Mouse (Mus musculus) thymus, postnatal 10 days (tissue): ENCODE data around the gene Gm9887.

Experiments
- DNase-seq, 2 experiments: peaks; one replicate each; pipeline ENCODE4 v3.0.0; 2021; ENCODE audit warnings: low spot score in 2 of 2

The Gm9887 gene

DNA sequence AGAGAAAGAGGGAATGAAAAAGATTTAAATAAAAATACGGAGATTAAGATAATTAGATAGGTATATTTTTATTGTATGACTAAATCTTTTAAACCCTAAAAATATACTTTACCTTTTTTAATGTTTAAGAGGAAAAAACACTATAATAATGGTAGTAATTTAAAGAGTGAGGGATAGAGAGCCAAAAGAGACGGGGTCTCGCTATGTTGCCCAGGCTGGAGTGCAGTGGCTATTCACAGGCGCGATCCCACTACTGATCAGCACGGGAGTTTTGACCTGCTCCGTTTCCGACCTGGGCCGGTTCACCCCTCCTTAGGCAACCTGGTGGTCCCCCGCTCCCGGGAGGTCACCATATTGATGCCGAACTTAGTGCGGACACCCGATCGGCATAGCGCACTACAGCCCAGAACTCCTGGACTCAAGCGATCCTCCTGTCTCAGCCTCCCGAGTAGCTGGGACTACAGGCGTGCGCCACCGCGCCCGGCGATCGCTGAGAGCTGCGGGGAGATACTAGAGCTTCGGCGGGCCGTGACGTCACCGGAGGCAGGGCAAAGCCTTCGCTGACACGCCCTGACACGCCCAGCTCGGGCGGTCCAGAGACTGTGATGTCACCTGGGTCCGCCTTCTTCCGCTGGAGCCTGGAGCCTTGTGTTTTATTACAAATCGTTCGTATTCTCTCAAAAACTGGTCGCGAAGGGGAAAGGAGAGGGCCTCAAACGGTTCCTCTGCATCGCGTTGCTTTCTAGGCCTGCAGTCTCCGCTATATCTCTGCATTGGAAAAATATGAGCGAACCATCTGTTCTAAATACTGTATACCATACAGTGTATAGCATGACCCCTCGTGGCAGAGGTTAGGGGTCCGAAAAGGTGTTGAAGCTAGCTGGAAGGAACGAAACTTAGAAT, 11.0 kb downstream of the Gm9887 start:
- DNase-seq: peak; percentile 99 to 100

DNA sequence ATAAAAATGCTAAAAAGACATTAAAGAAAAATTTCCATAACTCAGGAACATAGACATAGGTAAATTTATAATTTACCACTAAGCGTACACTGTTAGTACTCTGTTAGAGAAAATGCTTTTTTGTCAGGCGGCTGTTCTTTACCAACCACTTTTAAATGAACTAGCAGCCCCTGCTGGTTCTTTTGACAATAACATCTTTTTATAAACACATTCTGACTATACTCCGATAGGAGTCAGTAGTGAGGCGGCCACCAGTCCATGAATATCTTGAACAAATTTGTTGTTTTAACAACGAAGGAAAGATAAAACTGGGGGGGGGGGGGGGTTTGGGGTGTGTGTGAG, 11.6 kb downstream of the Gm9887 start:
- DNase-seq: peak; percentile 16 to 61

DNA sequence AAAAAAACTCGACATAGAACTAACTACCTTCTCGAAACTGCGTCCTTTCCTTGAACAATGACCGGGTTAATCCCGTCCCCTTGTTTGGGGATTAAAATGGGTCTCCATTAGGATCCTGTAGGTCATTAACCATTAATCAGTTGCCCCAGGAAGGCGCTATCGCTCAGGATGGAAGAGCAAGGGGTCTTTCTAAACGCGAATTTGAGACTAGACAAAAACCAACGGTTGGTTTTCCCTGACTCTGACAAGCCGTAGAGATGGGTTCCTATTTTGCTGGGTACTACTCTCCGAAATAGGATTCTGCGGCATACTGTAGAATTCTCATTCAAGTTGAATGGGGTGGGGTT, 15.0 kb downstream of the Gm9887 start:
- DNase-seq: no peak

DNA sequence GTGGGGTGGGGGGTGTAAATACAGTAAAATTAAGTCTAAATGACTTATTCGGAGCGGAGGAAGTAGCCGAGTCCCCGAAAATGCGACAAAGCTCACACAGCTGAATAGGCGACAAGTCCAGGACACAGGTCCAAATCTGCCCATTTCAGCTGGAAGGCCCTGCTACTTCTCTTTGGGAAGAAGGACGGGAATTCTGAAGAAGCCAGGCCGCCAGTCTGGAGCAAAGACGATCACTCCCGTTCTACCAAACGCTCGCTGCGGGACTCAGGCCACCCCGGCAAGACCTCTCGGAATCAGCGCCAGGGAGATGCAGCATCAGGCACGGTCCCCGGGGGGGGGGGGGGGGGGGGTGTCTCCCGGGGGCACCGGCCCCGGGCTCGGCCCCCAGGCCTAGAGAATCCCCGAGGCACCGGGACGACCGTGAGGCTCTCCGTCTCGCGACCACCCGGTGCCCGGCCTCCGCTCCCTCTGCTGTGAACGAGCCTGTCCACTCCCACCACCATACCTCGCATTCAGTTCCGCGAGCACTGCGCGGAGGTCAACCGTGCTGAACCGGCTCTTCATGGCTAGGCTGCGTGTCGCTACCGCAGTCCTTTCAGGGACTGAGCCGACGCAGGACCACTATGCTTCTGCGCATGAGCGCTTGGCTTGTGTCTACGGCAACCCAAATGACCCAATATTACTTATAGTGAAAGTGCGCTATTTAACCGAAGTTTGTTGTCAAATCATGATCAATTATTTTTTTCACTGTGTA, 15.5 kb downstream of the Gm9887 start, which contains the start of gene Nemf:
Gene Nemf (minus strand): TSS at position 620 of the 754 bp plus-strand sequence.
- DNase-seq: peak; percentile 69 to 80

DNA sequence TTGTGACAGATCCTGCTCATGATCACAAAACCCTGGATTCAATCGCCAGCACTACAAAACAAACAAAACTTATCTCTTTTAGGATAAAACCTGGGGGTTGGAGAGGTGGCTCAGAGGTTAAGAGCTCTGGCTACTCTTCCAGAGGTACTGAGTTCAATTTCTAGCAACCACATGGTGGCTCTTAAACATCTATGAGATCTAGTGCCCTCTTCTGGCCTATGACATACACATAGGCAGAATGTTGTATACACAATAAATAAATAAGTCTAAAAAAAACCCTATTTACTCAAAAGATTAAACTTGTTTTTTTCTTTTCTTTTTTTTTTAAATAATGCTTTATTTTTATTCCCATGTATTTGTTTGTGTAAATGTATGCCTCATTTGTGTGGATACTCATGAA, 20.6 kb downstream of the Gm9887 start:
- DNase-seq: no peak

DNA sequence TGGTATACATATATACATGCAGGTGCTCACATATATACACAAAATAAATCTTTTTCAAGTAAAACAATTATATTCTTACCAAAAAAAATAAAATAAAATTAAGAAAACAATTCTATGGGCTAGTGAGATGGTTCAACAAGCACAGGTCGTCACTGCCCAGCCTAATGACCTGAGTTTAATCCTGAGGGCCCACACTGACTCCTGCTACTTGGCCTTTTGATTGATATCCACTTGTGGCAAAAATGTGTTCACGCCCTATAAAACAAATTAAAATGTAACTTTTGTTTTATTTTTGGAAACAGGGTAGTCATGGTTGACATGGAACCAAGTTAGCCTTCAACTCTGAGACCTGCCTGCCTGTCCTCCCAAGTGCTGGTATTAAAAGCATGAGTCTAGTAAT, 22.3 kb downstream of the Gm9887 start:
- DNase-seq: no peak

DNA sequence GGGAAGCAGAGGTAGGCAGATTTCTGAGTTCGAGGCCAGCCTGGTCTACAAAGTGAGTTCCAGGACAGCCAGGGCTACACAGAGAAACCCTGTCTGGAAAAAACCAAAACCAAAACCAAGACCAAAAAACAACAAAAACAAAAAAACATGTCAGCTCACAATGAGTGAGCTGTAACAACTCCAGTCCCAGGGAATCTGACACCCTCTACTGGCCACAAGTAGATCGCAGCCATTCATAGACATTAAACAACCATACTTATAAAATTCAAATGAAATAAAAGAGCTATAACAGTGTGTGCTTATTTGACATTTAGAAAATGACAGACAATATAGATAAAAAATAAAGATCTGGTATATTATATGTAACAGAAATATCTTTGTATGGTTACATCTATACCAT, 38.7 kb downstream of the Gm9887 start:
- peak in 1 of 2 experiments; percentile 28 for DNase-seq

DNA sequence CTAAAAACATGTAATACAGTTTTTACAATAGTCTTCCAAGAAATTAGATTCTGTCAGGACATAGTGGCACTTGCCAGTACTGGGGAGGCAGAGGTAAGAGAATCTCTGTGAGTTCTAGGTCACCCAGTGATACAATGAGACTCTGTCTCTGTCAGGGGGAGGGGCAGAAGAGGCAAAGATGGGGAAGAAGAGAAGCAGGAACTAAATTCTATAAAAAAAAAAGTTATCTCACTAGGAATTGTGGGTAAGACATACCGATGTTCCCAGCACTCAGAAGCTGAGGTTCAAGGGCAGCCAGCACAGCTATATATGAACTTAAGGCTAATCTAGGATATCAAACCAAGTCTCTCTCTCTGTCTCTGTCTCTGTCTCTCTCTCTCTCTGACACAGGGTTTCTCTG, 40.1 kb downstream of the Gm9887 start:
- no peak for DNase-seq

DNA sequence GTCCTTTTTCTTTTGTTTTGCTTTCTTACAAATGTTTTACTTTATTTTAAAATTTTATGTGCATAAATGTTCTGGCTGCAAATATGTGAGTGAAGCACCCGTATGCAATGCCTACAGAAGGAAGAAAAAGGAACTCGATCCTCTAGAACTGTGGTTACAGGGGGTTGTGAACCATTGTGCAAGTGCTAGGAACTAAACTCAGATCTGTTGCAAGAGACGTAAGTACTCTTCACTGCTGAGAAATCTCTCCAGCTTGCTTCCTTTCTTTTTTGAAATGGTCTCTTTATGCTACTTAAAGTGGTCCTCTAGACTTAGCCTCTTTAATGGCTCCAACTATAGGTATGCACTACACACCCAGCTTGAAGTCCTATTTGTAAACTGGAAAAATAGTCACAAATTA, 41.1 kb downstream of the Gm9887 start:
- DNase-seq: no peak
